Mouse (Mus musculus) kidney, postnatal 0 days (tissue): Measurements from ENCODE around the gene Zfp169. TPM values are rescaled to one million over a fixed set of nuclear protein-coding genes. Genes with fewer than 3 reads are reported as not detected.
A peak's percentile ranks its signal among the peaks of the same experiment; 100 is the strongest.

Experiments
- ATAC-seq: fragments of 200-750 bp; cut with Nextera tagmentation; replicated peaks from 2 replicates; pipeline ENCODE4 v1.8.0; 2017; ENCODE audit warnings: low read depth, moderate number of reproducible peaks, moderate TSS enrichment, moderate library complexity; ENCODE audit not compliant: low FRiP score
- DNase-seq: peaks from one replicate; pipeline ENCODE4 v3.0.0-alpha.2; 2016; ENCODE audit warnings: low spot score
- H3K27ac ChIP-seq: fragments of 300-500 bp; sonication (generic); 2 replicates; pipeline ENCODE4 v1.5.1; 2014; ENCODE audit warnings: mild to moderate bottlenecking
- H3K27me3 ChIP-seq: fragments of 300-500 bp; sonication (generic); 2 replicates; pipeline ENCODE4 v1.6.1; 2014; ENCODE audit warnings: low read length, mixed read lengths; ENCODE audit not compliant: insufficient read depth
- H3K36me3 ChIP-seq: fragments of 300-500 bp; sonication (generic); 2 replicates; pipeline ENCODE4 v1.6.1; 2014; ENCODE audit warnings: low read length, mixed read lengths; ENCODE audit not compliant: insufficient read depth
- H3K4me1 ChIP-seq: fragments of 300-500 bp; sonication (generic); replicated peaks from 2 replicates; pipeline ENCODE4 v1.6.1; 2014; ENCODE audit warnings: antibody characterized with exemption, low read length, mixed read lengths; ENCODE audit not compliant: insufficient read depth
- H3K4me2 ChIP-seq: fragments of 300-500 bp; sonication (generic); 2 replicates; pipeline ENCODE4 v1.6.1; 2014; ENCODE audit warnings: mild to moderate bottlenecking, low read length, moderate library complexity, mixed read lengths
- H3K4me3 ChIP-seq: fragments of 300-500 bp; sonication (generic); replicated peaks from 2 replicates; pipeline ENCODE4 v1.5.1; 2014; ENCODE audit warnings: low read depth, low read length
- H3K9ac ChIP-seq: fragments of 300-500 bp; sonication (generic); 2 replicates; pipeline ENCODE4 v1.6.1; 2014; ENCODE audit warnings: low read depth, low read length
- H3K9me3 ChIP-seq: fragments of 300-500 bp; sonication (generic); replicated peaks from 2 replicates; pipeline ENCODE4 v1.6.1; 2016; ENCODE audit warnings: low read length, inconsistent platforms, mixed read lengths
- CTCF ChIP-seq: IDR thresholded peaks from 2 replicates; pipeline ENCODE4 v1.5.1; 2016; ENCODE audit warnings: antibody characterized with exemption, low read depth, mild to moderate bottlenecking, moderate library complexity
- WGBS: fragments of 180-500 bp; shearing (Covaris S2); extraction: QIAGEN DNeasy Blood & Tissue Kit; methylation state at CpG from one replicate; pipeline ENCODE4 v1.1.7; 2014; 5-methylcytosine and 5-hydroxymethylcytosine counted together
- polyA plus RNA-seq: library from polyadenylated mRNA; unstranded; fragments of >200 nt; fragmentation: Nextera tagmentation; extraction: Ambion mirVana; gene quantifications from 2 replicates; pipeline ENCODE4 v1.2.1, GENCODE M21; 2015

Gene Zfp169
- polyA plus RNA-seq, 1 experiment from 2014 or later, result 2.2 TPM

- Histone ChIP-seq H3K4me2 (no peak overlapping the region), H3K36me3 (0 out of 2 replicates have a peak, but pooled peaks cover 8% of the 10 kb centered on the region), H3K9ac (no peak overlapping the region), H3K4me3 (no peak overlapping the region), H3K4me1 (no peaks in the 10 kb centered on the region), H3K9me3 (no peaks in the 10 kb centered on the region; the same call in 1 of the 2 replicates), H3K27ac (no peak overlapping the region), H3K27me3 (no peaks in the 10 kb centered on the region)
- ATAC-seq (no peak; the same call in 1 of the 2 replicates), DNase-seq (peak; percentile 59)
- TF ChIP-seq CTCF, result no peak
- 55% methylated on average over 4 of the region's 4 CpGs for WGBS
These were observed 14.6 kb downstream of the Zfp169 start for GRCm38 (mm10) chr13:48498676-48499075.

GRCm38 (mm10) chr13:48497693-48498221 lies 15.5 kb downstream of the Zfp169 start:
- H3K4me3 ChIP-seq, result no peak overlapping the region
- H3K4me1 ChIP-seq, result no peaks in the 10 kb centered on the region
- H3K9ac ChIP-seq, result no peak overlapping the region
- ATAC-seq (peak; percentile 84), DNase-seq (peak; percentile 70)
- no peak overlapping the region for H3K27ac ChIP-seq
- no peaks in the 10 kb centered on the region for H3K27me3 ChIP-seq
- H3K4me2 ChIP-seq, result no peak overlapping the region
- TF ChIP-seq CTCF, result peak; percentile 80
- 24% methylated on average over 15 of the region's 15 CpGs for WGBS
- H3K9me3 ChIP-seq, result no peaks in the 10 kb centered on the region; the same call in 1 of the 2 replicates
- no peaks in the 10 kb centered on the region for H3K36me3 ChIP-seq

- 78% methylated on average over 4 of the region's 5 CpGs for WGBS
- no peak overlapping the region for H3K4me2 ChIP-seq
- ATAC-seq (no peak), DNase-seq (no peak)
- H3K4me3 ChIP-seq, result no peak overlapping the region
- H3K4me1 ChIP-seq, result no peaks in the 10 kb centered on the region
- H3K36me3 ChIP-seq, result peaks cover 21% of the 10 kb centered on the region
- H3K9ac ChIP-seq, result no peak overlapping the region
- H3K9me3 ChIP-seq, result no peaks in the 10 kb centered on the region; the same call in 1 of the 2 replicates
- no peak for TF ChIP-seq CTCF
- H3K27me3 ChIP-seq, result no peaks in the 10 kb centered on the region
- no peak overlapping the region for H3K27ac ChIP-seq
These were observed 20.1 kb downstream of the Zfp169 start for GRCm38 (mm10) chr13:48493183-48493582.

- no peak overlapping the region for H3K4me3 ChIP-seq
- H3K27ac ChIP-seq, result no peak overlapping the region
- peaks cover 21% of the 10 kb centered on the region for H3K36me3 ChIP-seq
- no peaks in the 10 kb centered on the region for H3K4me1 ChIP-seq
- no peak overlapping the region for H3K4me2 ChIP-seq
- DNase-seq, result no peak
- TF ChIP-seq CTCF, result no peak
- H3K9ac ChIP-seq, result no peak overlapping the region
- ATAC-seq, result 0 out of 2 replicates have a peak, but pooled peaks have one; percentile 40
- no peaks in the 10 kb centered on the region; the same call in 1 of the 2 replicates for H3K9me3 ChIP-seq
- H3K27me3 ChIP-seq, result no peaks in the 10 kb centered on the region
- WGBS, result 80% methylated on average over 35 of the region's 35 CpGs
These were observed 22.7 kb downstream of the Zfp169 start for GRCm38 (mm10) chr13:48490396-48491182.

- Histone ChIP-seq H3K9me3 (no peaks in the 10 kb centered on the region), H3K9ac (no peak overlapping the region), H3K4me1 (no peaks in the 10 kb centered on the region), H3K27ac (no peak overlapping the region), H3K4me2 (no peak overlapping the region), H3K27me3 (no peaks in the 10 kb centered on the region), H3K4me3 (no peak overlapping the region), H3K36me3 (no peaks in the 10 kb centered on the region)
- no peak for ATAC-seq
- TF ChIP-seq CTCF, result no peak
- no peak for DNase-seq
- 92% methylated on average over 4 of the region's 4 CpGs for WGBS
These were observed 29.6 kb downstream of the Zfp169 start for GRCm38 (mm10) chr13:48483606-48484005.

- Histone ChIP-seq H3K36me3 (no peaks in the 10 kb centered on the region), H3K9ac (no peak overlapping the region), H3K27me3 (no peaks in the 10 kb centered on the region), H3K4me1 (no peaks in the 10 kb centered on the region), H3K9me3 (no peaks in the 10 kb centered on the region), H3K4me3 (no peak overlapping the region), H3K27ac (no peak overlapping the region), H3K4me2 (no peak overlapping the region)
- ATAC-seq, result no peak
- no peak for DNase-seq
- no peak for TF ChIP-seq CTCF
- WGBS, result 68% methylated on average over 15 of the region's 15 CpGs
These were observed 44.5 kb downstream of the Zfp169 start for GRCm38 (mm10) chr13:48468656-48469180.
